Mouse (Mus musculus) embryonic facial prominence, embryonic 10.5 days (tissue): ENCODE measurements around the gene Trmt10a. TPM values are rescaled to one million over a fixed set of nuclear protein-coding genes. Genes with fewer than 3 reads are reported as not detected.
"Not testable (repeated sequence)": the region's sequence is repeated elsewhere in the genome, so short reads cannot be mapped to it uniquely, and the experiment has no call there.

Experiments used
- DNase-seq: peaks from one replicate; pipeline ENCODE4 v3.0.0-alpha.2; 2017; ENCODE audit warnings: low spot score
- H3K27ac ChIP-seq: fragments of 300-500 bp; sonication (generic); replicated peaks from 2 replicates; pipeline ENCODE4 v1.5.1; 2016; ENCODE audit warnings: mild to moderate bottlenecking
- H3K27me3 ChIP-seq: fragments of 300-500 bp; sonication (generic); replicated peaks from 2 replicates; pipeline ENCODE4 v1.6.1; 2016; ENCODE audit warnings: low read depth, mild to moderate bottlenecking; ENCODE audit not compliant: poor library complexity, severe bottlenecking
- H3K36me3 ChIP-seq: fragments of 300-500 bp; sonication (generic); replicated peaks from 2 replicates; pipeline ENCODE4 v1.6.1; 2016; ENCODE audit warnings: mild to moderate bottlenecking, moderate library complexity
- H3K4me1 ChIP-seq: fragments of 300-500 bp; sonication (generic); 2 replicates; pipeline ENCODE4 v1.6.1; 2016
- H3K4me3 ChIP-seq: fragments of 300-500 bp; sonication (generic); 2 replicates; pipeline ENCODE4 v1.5.1; 2016; ENCODE audit warnings: mild to moderate bottlenecking, moderate library complexity
- H3K9me3 ChIP-seq: fragments of 300-500 bp; sonication (generic); 2 replicates; pipeline ENCODE4 v1.6.1; 2016; ENCODE audit warnings: mild to moderate bottlenecking
- WGBS: fragments of 180-500 bp; shearing (Covaris S2); methylation state at CpG from one replicate; pipeline ENCODE4 v1.1.7; 2016; 5-methylcytosine and 5-hydroxymethylcytosine counted together
- polyA plus RNA-seq: library from polyadenylated mRNA; unstranded; fragments of >200 nt; fragmentation: Nextera tagmentation; extraction: Ambion mirVana; gene quantifications from 2 replicates; pipeline ENCODE4 v1.2.1, GENCODE M21; 2016

Gene Trmt10a
- polyA plus RNA-seq, 1 experiment from 2014 or later, result 20.0 TPM

DNA sequence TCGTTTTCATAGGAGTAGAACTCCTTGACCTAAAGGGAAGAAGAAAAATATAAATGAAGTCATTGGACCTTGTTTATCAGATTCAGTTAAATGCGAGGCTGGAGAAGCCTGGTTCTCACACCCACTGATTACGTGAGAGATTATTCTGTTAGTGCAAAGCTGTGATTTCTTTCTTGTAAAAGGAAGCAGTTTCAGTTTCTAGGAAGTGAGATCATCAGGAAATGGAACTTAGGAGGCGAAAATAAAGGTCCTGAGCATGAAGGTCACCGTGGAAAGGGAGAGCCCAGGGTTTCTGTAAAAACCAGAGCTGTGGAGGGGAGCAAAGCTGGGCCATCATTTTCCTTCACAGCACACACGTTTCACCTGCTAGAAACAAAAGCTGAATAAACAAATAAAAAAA lies 24.9 kb upstream of the Trmt10a start:
- H3K36me3 ChIP-seq, result no peaks in the 10 kb centered on the region
- H3K9me3 ChIP-seq, result no peaks in the 10 kb centered on the region
- H3K4me1 ChIP-seq, result no peaks in the 10 kb centered on the region; the same call in 1 of the 2 replicates
- no peak for DNase-seq
- WGBS, result 75% methylated on average over 6 of the region's 6 CpGs
- H3K27ac ChIP-seq, result no peak overlapping the region
- no peak overlapping the region for H3K4me3 ChIP-seq
- no peaks in the 10 kb centered on the region for H3K27me3 ChIP-seq

DNA sequence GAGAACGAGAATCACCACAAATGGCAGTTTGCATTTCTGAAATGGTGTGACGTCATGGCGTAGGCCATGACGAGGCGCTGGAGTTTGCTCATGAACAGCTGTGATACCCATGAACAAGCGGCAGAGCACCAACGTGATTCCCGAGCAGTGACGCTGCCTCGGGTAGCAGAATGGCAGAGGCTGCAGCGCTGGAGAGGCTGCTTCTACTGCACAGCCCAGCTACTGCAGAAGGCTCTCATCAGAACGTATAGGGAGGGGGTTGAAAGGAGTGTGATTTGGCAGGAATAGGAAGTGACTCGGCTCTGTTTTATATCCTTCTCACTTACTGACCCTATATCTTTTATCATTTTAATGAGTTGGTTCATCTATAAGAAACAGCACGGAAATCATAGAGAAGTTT lies 24.4 kb upstream of the Trmt10a start:
- WGBS, result 81% methylated on average over 14 of the region's 14 CpGs
- Histone ChIP-seq H3K27ac (no peak overlapping the region), H3K4me1 (no peaks in the 10 kb centered on the region; the same call in 1 of the 2 replicates), H3K9me3 (no peaks in the 10 kb centered on the region), H3K4me3 (no peak overlapping the region), H3K36me3 (no peaks in the 10 kb centered on the region), H3K27me3 (no peaks in the 10 kb centered on the region)
- DNase-seq, result no peak

DNA sequence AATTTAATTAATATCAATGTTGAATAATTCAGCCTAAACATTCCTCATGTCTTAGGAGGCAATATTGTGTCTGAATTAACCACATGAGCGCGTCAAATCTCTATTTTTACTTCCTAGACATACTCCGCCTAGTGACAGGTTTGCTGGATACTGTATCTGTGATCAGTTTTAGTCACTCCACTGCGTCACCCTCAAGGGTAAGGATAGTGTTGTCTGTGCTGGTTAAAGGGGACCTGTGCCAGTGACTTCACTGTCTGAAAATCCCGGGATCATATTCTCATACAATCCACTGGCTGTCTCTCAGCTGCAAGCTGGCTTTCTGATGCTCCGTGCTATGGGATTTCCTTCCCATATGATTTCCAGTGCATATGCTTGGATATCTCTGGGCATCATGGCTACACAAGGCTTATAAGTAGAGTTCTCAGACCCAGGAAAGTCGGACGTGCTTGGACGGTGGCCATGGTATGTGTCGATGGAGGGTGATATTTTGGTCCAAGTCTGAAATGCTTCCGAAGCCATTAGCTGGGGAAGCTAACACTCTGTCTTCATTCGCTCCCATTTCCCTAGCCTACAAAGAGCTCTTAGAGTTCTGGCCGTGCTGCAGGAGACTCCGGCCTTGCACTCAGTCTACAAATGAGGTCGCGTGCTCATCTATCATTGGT lies 23.7 kb upstream of the Trmt10a start:
- H3K27me3 ChIP-seq, result no peaks in the 10 kb centered on the region
- H3K36me3 ChIP-seq, result no peaks in the 10 kb centered on the region
- DNase-seq, result no peak
- WGBS, result 92% methylated on average over 16 of the region's 16 CpGs
- H3K4me1 ChIP-seq, result no peaks in the 10 kb centered on the region
- no peak overlapping the region for H3K27ac ChIP-seq
- no peaks in the 10 kb centered on the region for H3K9me3 ChIP-seq
- no peak overlapping the region for H3K4me3 ChIP-seq

DNA sequence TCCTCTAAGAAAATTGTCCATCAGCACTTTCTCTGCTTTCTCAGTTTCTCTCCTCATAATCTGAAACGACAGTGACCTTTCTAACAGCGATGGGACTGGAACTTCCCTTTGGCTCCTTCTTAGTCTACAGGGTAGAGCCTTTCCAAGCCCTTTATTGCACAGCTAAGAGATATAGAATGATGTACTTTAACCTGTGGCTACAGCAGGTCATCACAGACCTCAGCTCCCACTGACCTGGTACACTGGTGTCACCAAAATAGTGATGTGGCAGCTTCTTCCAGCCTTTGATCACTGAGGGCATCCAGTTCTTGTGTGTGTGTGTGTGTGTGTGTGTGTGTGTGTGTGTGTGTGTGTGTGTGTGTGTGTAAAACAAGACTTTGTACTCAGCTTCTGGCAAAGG lies 21.8 kb upstream of the Trmt10a start:
- no peak for DNase-seq
- H3K27me3 ChIP-seq, result no peaks in the 10 kb centered on the region
- WGBS, result 90% methylated on average over 2 of the region's 2 CpGs

DNA sequence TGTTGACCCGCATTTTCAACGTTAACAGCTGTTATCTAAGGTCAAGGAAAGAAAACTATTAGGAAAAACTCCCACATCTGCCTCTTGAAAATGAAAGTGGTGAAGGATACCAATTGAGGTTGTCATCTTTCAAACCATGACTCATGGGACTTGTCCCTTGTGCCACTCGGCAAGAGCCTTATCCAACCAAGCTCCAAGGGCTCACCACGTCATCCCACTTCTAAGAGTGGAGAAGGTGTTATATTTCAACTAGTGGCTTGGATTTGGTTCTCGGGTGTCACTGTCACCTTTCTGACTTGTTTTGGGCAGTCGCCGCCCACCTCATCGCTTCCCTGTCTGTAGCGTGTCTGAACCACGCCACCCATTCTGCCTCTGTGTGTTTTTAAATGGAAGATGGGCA lies 19.4 kb upstream of the Trmt10a start:
- Histone ChIP-seq H3K4me1 (no peaks in the 10 kb centered on the region), H3K27ac (no peak overlapping the region), H3K4me3 (no peak overlapping the region), H3K36me3 (no peaks in the 10 kb centered on the region), H3K27me3 (no peaks in the 10 kb centered on the region), H3K9me3 (no peaks in the 10 kb centered on the region)
- no peak for DNase-seq
- 86% methylated on average over 10 of the region's 10 CpGs for WGBS

More for the DNA sequence above, 21.8 kb upstream of the Trmt10a start:
- no peaks in the 10 kb centered on the region for H3K4me1 ChIP-seq
- no peak overlapping the region for H3K4me3 ChIP-seq
- H3K27ac ChIP-seq, result no peak overlapping the region
- no peaks in the 10 kb centered on the region for H3K36me3 ChIP-seq
- H3K9me3 ChIP-seq, result no peaks in the 10 kb centered on the region

DNA sequence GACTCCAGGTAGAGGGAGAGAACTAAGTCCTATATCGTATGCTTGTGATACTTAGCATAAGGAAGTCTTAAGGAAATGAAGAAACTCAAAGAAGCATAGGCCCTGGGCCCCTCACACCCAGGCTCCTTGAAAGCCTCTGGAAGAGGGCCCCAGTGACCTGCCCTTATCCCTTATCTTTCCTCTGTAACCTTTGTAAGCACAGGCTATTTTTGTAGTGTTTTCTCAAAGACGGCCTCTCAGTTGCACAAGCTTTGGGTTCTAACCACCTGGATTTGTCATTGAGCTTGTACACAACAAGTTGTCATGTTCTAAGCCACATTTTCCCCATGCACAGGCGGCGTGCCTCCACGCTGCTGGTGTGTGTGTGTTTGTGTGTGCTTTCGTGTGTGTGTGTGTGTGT lies 14.1 kb upstream of the Trmt10a start:
- no peak overlapping the region for H3K4me3 ChIP-seq
- 96% methylated on average over 6 of the region's 6 CpGs for WGBS
- H3K27ac ChIP-seq, result no peak overlapping the region
- H3K27me3 ChIP-seq, result no peaks in the 10 kb centered on the region
- H3K36me3 ChIP-seq, result no peaks in the 10 kb centered on the region
- no peak for DNase-seq
- no peaks in the 10 kb centered on the region for H3K9me3 ChIP-seq
- H3K4me1 ChIP-seq, result peaks cover 6% of the 10 kb centered on the region; the same call in 1 of the 2 replicates

DNA sequence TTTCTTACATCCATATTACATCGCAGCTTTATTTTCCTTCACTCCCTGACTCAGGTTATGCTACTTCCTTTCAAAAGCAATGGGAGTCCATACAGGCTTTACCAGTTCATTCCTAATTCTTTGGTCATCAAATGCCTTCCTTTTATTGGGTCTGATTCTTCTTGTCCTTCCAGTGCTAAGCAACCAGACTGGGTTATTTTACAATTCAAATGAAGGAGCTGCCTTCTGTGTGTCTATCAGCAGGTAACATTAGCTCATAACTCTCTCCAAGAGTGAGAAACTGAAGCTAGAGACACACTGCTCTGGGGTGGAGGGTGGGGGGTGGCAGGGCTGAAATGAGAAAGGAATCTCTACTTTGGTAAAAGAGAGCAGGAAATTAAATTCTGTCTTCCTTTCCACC lies 12.6 kb upstream of the Trmt10a start:
- H3K4me3 ChIP-seq, result no peak overlapping the region
- DNase-seq, result no peak
- WGBS, result 68% methylated on average over 1 of the region's 1 CpGs
- H3K9me3 ChIP-seq, result no peaks in the 10 kb centered on the region
- H3K27ac ChIP-seq, result no peak overlapping the region
- no peaks in the 10 kb centered on the region for H3K27me3 ChIP-seq
- H3K36me3 ChIP-seq, result no peaks in the 10 kb centered on the region
- peaks cover 6% of the 10 kb centered on the region; the same call in 1 of the 2 replicates for H3K4me1 ChIP-seq

DNA sequence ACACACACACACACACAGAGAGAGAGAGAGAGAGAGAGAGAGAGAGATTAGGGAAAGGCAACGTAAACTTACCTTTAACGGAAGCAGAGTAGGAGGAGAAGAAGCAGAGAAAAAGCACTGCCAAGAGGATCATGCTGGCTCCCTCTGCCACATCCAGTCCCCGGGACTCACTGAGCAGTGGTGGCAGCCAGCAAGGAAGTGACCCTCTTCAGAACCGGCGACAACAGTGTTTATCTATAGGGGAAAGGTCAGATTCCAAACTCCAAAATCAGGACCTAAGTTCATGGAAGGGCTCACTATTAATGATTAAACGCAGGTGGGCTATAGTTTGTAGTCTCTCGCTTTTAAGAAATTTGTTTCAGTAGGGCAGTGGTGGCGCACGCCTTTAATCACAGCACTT lies 12.1 kb upstream of the Trmt10a start:
- Histone ChIP-seq H3K36me3 (no peaks in the 10 kb centered on the region), H3K4me3 (no peak overlapping the region), H3K9me3 (no peaks in the 10 kb centered on the region), H3K27me3 (no peaks in the 10 kb centered on the region), H3K4me1 (peaks cover 6% of the 10 kb centered on the region; the same call in 1 of the 2 replicates), H3K27ac (no peak overlapping the region)
- no peak for DNase-seq
- 52% methylated on average over 9 of the region's 9 CpGs for WGBS

DNA sequence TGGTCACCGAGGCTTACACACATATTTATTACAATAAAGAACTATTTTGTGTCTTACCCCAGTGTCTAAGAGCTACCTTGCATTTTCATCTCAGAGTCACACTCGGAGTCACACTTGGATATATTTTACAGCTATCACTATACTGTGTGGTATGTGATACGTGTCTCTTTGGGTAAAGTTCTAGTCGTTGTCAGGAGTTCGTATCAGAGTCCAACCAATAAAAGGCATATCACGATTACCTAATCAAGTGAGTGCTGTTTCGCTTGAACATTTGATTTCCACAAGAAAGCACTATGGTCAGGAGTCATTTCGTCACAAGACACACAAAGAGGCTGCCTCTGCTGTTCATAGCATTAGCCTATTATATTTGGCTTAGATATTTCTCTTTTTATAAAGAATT lies 9.8 kb upstream of the Trmt10a start:
- no peak for DNase-seq
- Histone ChIP-seq H3K4me1 (peaks cover 6% of the 10 kb centered on the region; the same call in 1 of the 2 replicates), H3K36me3 (no peaks in the 10 kb centered on the region; the same call in 1 of the 2 replicates), H3K9me3 (no peaks in the 10 kb centered on the region), H3K27me3 (no peaks in the 10 kb centered on the region), H3K4me3 (no peak overlapping the region), H3K27ac (no peak overlapping the region)
- WGBS, result 94% methylated on average over 8 of the region's 8 CpGs

DNA sequence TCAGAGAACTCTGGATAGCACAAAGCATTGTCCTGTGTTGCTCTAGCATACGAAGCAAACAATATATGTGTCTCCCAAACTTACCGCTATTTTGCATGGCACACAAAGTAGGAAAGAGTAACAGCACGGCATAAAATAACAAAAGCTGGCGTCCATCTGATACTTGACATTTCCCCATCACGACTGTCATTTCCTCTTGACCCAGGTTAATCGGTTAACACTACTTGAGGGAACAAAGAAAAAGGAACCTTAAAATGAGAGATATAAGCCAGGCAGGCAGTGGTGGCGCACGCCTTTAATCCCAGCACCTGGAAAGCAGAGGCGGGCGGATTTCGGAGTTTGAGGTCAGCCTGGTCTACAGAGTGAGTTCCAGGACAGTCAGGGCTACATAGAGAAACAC lies 9.3 kb upstream of the Trmt10a start:
- Histone ChIP-seq H3K27me3 (no peaks in the 10 kb centered on the region), H3K36me3 (no peaks in the 10 kb centered on the region; the same call in 1 of the 2 replicates), H3K4me1 (peaks cover 6% of the 10 kb centered on the region; the same call in 1 of the 2 replicates), H3K4me3 (no peak overlapping the region), H3K27ac (no peak overlapping the region), H3K9me3 (no peaks in the 10 kb centered on the region)
- WGBS, result 84% methylated on average over 11 of the region's 11 CpGs
- DNase-seq, result no peak

DNA sequence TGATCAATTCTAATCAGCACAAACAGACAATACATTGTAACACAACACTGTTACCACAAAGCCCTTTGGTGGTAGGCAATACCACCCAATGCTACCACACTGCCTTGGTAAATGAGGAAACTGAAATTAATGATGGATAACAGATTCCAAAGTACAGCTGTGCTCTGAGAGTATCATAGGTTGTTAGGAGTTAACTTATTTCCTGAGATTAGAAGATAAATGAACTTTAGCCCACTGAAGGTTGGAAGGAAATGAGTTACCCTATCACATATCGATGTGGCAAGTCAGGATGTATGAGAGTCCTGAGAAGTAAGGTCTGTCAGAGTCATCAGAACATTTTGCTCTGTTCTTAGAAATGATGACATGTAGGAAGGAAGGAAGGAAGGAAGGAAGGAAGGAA lies 8.7 kb upstream of the Trmt10a start:
- Histone ChIP-seq H3K27me3 (no peaks in the 10 kb centered on the region), H3K9me3 (no peaks in the 10 kb centered on the region), H3K36me3 (peaks cover 2% of the 10 kb centered on the region; the same call in 1 of the 2 replicates)

DNA sequence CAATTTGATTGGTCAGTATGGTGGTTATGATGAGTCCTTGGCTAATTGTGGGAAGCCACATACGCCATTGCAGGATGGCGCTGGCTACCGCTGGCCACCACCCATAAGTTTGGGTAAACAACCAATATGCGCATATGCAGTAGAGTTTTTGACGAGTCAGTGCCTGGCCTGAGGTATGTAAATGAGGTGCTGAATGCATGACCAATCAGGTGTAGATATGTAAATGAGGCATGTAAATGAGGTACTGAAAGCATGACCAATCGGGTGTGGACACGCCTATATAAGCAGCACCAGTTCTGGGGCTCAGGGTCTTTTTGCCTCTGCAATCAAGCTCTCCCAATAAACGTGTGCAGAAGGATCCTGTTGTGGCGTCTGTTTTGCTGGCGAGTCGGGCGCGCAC lies 5.1 kb upstream of the Trmt10a start:
- not testable (repeated sequence) for H3K9me3 ChIP-seq, H3K4me1 ChIP-seq, H3K4me3 ChIP-seq, DNase-seq, H3K27me3 ChIP-seq, H3K36me3 ChIP-seq, H3K27ac ChIP-seq
- WGBS, result 94% methylated on average over 13 of the region's 13 CpGs

More for the DNA sequence above, 8.7 kb upstream of the Trmt10a start:
- no peak overlapping the region for H3K4me3 ChIP-seq
- peaks cover 6% of the 10 kb centered on the region; the same call in 1 of the 2 replicates for H3K4me1 ChIP-seq
- no peak overlapping the region for H3K27ac ChIP-seq
- 87% methylated on average over 1 of the region's 1 CpGs for whole genome bisulfite sequencing
- no peak for DNase-seq

DNA sequence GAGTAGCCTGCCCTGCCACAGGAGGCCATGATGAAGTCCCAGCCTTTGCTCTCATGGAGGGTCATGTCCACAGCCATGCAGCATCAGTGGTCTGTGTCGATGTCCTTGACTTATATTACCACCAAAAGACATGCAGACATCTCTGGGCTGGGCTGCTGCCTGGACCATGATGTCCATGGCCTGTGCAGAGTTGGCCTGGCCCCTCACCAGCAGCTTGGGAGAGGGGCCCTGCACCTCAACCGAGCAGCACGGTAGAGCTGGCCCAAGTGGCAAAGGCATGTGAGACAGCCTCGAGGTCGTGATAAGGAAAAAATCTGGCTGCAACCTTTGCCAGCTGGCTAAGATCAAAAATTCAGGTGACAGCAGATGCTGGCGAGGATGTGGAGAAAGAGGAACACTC lies 3.6 kb upstream of the Trmt10a start:
- no peaks in the 10 kb centered on the region; the same call in 1 of the 2 replicates for H3K4me1 ChIP-seq
- no peak overlapping the region for H3K27ac ChIP-seq
- no peaks in the 10 kb centered on the region for H3K27me3 ChIP-seq
- no peak overlapping the region for H3K4me3 ChIP-seq
- WGBS, result 90% methylated on average over 6 of the region's 6 CpGs
- DNase-seq, result no peak
- H3K36me3 ChIP-seq, result peaks cover 3% of the 10 kb centered on the region; the same call in 1 of the 2 replicates
- H3K9me3 ChIP-seq, result no peaks in the 10 kb centered on the region
